Mouse (Mus musculus) heart, embryonic 11.5 days (tissue): ENCODE data around the gene Sars. TPM values are rescaled to one million over a fixed set of nuclear protein-coding genes. Genes with fewer than 3 reads are reported as not detected.

Experiments
- ATAC-seq: fragments of 200-750 bp; cut with Nextera tagmentation; replicated peaks from 2 replicates; pipeline ENCODE4 v1.8.0; 2017; ENCODE audit warnings: moderate library complexity; ENCODE audit not compliant: insufficient number of reproducible peaks, low FRiP score, low TSS enrichment
- H3K27ac ChIP-seq: fragments of 300-500 bp; sonication (generic); 2 replicates; pipeline ENCODE4 v1.5.1; 2014; ENCODE audit warnings: mild to moderate bottlenecking, low read depth, low read length
- H3K27me3 ChIP-seq: fragments of 300-500 bp; sonication (generic); 2 replicates; pipeline ENCODE4 v1.6.1; 2014; ENCODE audit warnings: mild to moderate bottlenecking, low read length, mixed read lengths; ENCODE audit not compliant: control insufficient read depth, insufficient read depth
- H3K36me3 ChIP-seq: fragments of 300-500 bp; sonication (generic); 2 replicates; pipeline ENCODE4 v1.6.1; 2014; ENCODE audit warnings: mild to moderate bottlenecking, low read length, moderate library complexity, mixed read lengths; ENCODE audit not compliant: control insufficient read depth, insufficient read depth
- H3K4me1 ChIP-seq: fragments of 300-500 bp; sonication (generic); 2 replicates; pipeline ENCODE4 v1.6.1; 2014; ENCODE audit warnings: low read length; ENCODE audit not compliant: control insufficient read depth, insufficient read depth
- H3K4me2 ChIP-seq: fragments of 300-500 bp; sonication (generic); 2 replicates; pipeline ENCODE4 v1.6.1; 2014; ENCODE audit warnings: mild to moderate bottlenecking, moderate library complexity
- H3K4me3 ChIP-seq: fragments of 300-500 bp; sonication (generic); 2 replicates; pipeline ENCODE4 v1.5.1; 2014; ENCODE audit warnings: low read depth, low read length
- H3K9ac ChIP-seq: fragments of 300-500 bp; sonication (generic); 2 replicates; pipeline ENCODE4 v1.6.1; 2014; ENCODE audit warnings: mild to moderate bottlenecking, low read depth, low read length, moderate library complexity
- H3K9me3 ChIP-seq: fragments of 300-500 bp; sonication (generic); replicated peaks from 2 replicates; pipeline ENCODE4 v1.6.1; 2016; ENCODE audit warnings: low read length; ENCODE audit not compliant: control insufficient read depth
- WGBS: fragments of 180-500 bp; shearing (Covaris S2); extraction: QIAGEN DNeasy Blood & Tissue Kit; methylation state at CpG from one replicate; pipeline ENCODE4 v1.1.7; 2014; ENCODE audit not compliant: insufficient replicate concordance; 5-methylcytosine and 5-hydroxymethylcytosine counted together
- polyA plus RNA-seq: library from polyadenylated mRNA; unstranded; fragments of >200 nt; fragmentation: Nextera tagmentation; extraction: Ambion mirVana; gene quantifications from 2 replicates; pipeline ENCODE4 v1.2.1, GENCODE M21; 2014

Gene Sars
- polyA plus RNA-seq, 1 experiment from 2014 or later: 103 TPM

- 62% methylated on average over 7 of the region's 7 CpGs for WGBS
- Histone ChIP-seq H3K4me3 (no peak overlapping the region), H3K4me1 (peaks cover 23% of the 10 kb centered on the region), H3K9ac (no peak overlapping the region), H3K36me3 (no peaks in the 10 kb centered on the region), H3K4me2 (no peak overlapping the region), H3K9me3 (no peaks in the 10 kb centered on the region), H3K27ac (no peak overlapping the region; the same call in 1 of the 2 replicates), H3K27me3 (no peaks in the 10 kb centered on the region)
- ATAC-seq: no peak
Measured at GRCm38 (mm10) chr3:108378875-108379663, 65.9 kb downstream of the Sars start.

Other genes starting within 250 kb of the Sars start
- gene Cyb561d1, start 244.0 kb downstream of the Sars start, polyA plus RNA-seq: 1.7 and 2.0 TPM in 2 replicates
- gene Atxn7l2, start 234.3 kb downstream of the Sars start, polyA plus RNA-seq: 7.1 and 8.4 TPM in 2 replicates
- gene Sypl2, start 218.6 kb downstream of the Sars start, polyA plus RNA-seq: 1.0 and 1.1 TPM in 2 replicates
- gene Psma5, start 188.3 kb downstream of the Sars start, polyA plus RNA-seq: 242 TPM in 2 replicates
- gene Sort1, start 161.1 kb downstream of the Sars start, polyA plus RNA-seq: 20.2 and 28.7 TPM in 2 replicates
- 70.4 and 77.2 TPM in 2 replicates for gene Mybphl, start 80.3 kb downstream of the Sars start, polyA plus RNA-seq
- 25.0 and 28.9 TPM in 2 replicates for gene Psrc1, start 61.4 kb downstream of the Sars start, polyA plus RNA-seq
- gene Celsr2, start 29.7 kb downstream of the Sars start, polyA plus RNA-seq: 3.1 and 3.7 TPM in 2 replicates
- gene 1700013F07Rik, start 88.9 kb upstream of the Sars start, polyA plus RNA-seq: not detected in 2 replicates
- 0.59 and 0.63 TPM in 2 replicates for gene 5330417C22Rik, start 91.3 kb upstream of the Sars start, polyA plus RNA-seq
- gene Tmem167b, start 117.3 kb upstream of the Sars start, polyA plus RNA-seq: 31.7 and 34.6 TPM in 2 replicates
- 25.4 and 31.8 TPM in 2 replicates for gene Taf13, start 126.5 kb upstream of the Sars start, polyA plus RNA-seq
- gene Wdr47, start 146.1 kb upstream of the Sars start, polyA plus RNA-seq: 7.5 and 8.9 TPM in 2 replicates
- gene Clcc1, start 208.7 kb upstream of the Sars start, polyA plus RNA-seq: 50.0 and 50.1 TPM in 2 replicates